Mouse (Mus musculus) ES-Bruce4 (cell line): ENCODE results near the gene Olfr370. TPM values are rescaled to one million over a fixed set of nuclear protein-coding genes. Genes with fewer than 3 reads are reported as not detected.

Experiments
- H3K27ac ChIP-seq: 2 replicates; pipeline ENCODE4 v1.5.1; 2012; ENCODE audit warnings: low read length, inconsistent platforms; ENCODE audit not compliant: insufficient read depth
- H3K27me3 ChIP-seq: 2 replicates; pipeline ENCODE4 v1.6.1; 2012; ENCODE audit warnings: mild to moderate bottlenecking, low read length, inconsistent platforms; ENCODE audit not compliant: control insufficient read depth, poor library complexity, insufficient read depth, severe bottlenecking
- H3K36me3 ChIP-seq: 2 replicates; pipeline ENCODE4 v1.6.1; 2012; ENCODE audit warnings: inconsistent platforms, mild to moderate bottlenecking, low read length, moderate library complexity; ENCODE audit not compliant: control insufficient read depth, poor library complexity, insufficient read depth, severe bottlenecking
- H3K4me1 ChIP-seq: one replicate; pipeline ENCODE4 v1.8.1; 2011; ENCODE audit warnings: low read length; ENCODE audit not compliant: control insufficient read depth, insufficient read depth
- H3K4me3 ChIP-seq: 2 replicates; pipeline ENCODE4 v1.5.1; 2011; ENCODE audit warnings: low read depth, mild to moderate bottlenecking, low read length
- H3K9ac ChIP-seq: 2 replicates; pipeline ENCODE4 v1.6.1; 2012; ENCODE audit warnings: low read depth, mild to moderate bottlenecking, inconsistent platforms; ENCODE audit not compliant: poor library complexity, severe bottlenecking
- H3K9me3 ChIP-seq: replicated peaks from 2 replicates; pipeline ENCODE4 v1.6.1; 2012; ENCODE audit warnings: mild to moderate bottlenecking, low read length, inconsistent platforms; ENCODE audit not compliant: control insufficient read depth, poor library complexity, insufficient read depth, severe bottlenecking
- CTCF ChIP-seq: IDR thresholded peaks from one replicate; pipeline ENCODE4 v1.8.1; 2011; ENCODE audit warnings: low read depth, low read length
- EP300 ChIP-seq: IDR thresholded peaks from 2 replicates; pipeline ENCODE4 v1.6.1; 2011; ENCODE audit warnings: low read depth, low read length; ENCODE audit not compliant: insufficient read depth
- POLR2A ChIP-seq: IDR thresholded peaks from one replicate; pipeline ENCODE4 v1.8.1; 2011; ENCODE audit warnings: low read length; ENCODE audit not compliant: insufficient read depth
- polyA plus RNA-seq: library from polyadenylated mRNA; stranded (reverse); fragments of >200 nt; gene quantifications from 2 replicates; pipeline ENCODE4 v1.2.4, GENCODE M21; 2011; ENCODE audit warnings: low read depth; ENCODE audit not compliant: missing spikeins, insufficient read depth, insufficient read length

Olfr370 gene
- polyA plus RNA-seq, 1 experiment: 0.24 TPM

GRCm38 (mm10) chr8:83562669-83563068 is 27.1 kb downstream of the Olfr370 start:
- no peaks in the 10 kb centered on the region for H3K9me3 ChIP-seq
- TF ChIP-seq CTCF: no peak
- peaks cover under 1% of the 10 kb centered on the region for H3K4me1 ChIP-seq
- H3K36me3 ChIP-seq: no peaks in the 10 kb centered on the region
- H3K4me3 ChIP-seq: no peak overlapping the region
- H3K9ac ChIP-seq: no peak overlapping the region
- H3K27ac ChIP-seq: no peak overlapping the region
- H3K27me3 ChIP-seq: no peaks in the 10 kb centered on the region

GRCm38 (mm10) chr8:83563246-83563645 is 27.7 kb downstream of the Olfr370 start:
- no peak overlapping the region for H3K27ac ChIP-seq
- no peaks in the 10 kb centered on the region for H3K27me3 ChIP-seq
- no peak overlapping the region for H3K9ac ChIP-seq
- peaks cover 3% of the 10 kb centered on the region for H3K4me1 ChIP-seq
- no peaks in the 10 kb centered on the region for H3K9me3 ChIP-seq
- H3K4me3 ChIP-seq: no peak overlapping the region
- H3K36me3 ChIP-seq: no peaks in the 10 kb centered on the region
- TF ChIP-seq POLR2A: no peak
- no peak for TF ChIP-seq EP300
- no peak for TF ChIP-seq CTCF

DNA sequence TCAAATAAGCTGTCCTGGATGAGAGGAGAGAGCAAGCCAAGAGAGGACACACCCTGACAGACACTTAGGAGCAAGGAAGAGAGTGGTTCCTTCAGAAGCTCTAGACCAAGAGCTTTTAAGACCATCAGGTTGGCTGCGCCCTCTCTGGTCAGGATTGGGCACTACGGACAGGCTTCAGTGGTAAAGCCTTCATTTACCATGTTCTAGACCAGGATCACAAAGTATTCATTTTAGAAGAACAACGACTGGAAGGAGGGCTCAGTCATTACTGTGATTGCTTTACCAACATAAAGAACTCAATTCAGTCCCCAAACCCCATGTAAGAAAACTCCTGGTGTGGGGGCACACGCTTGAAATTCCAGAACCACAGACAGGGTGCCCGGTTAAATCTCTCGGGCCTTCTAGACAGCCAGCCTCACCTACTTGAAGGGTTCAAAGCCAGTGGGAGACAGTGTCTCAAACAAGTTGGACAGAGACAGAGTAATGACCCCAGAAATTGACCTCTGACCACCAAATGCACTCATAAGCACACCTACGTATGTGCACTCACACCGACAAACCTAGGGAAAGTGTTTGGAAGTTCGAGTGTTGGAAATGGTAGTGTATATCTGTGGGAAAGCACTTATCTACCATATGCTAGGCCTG is 30.3 kb downstream of the Olfr370 start:
- H3K27me3 ChIP-seq: no peaks in the 10 kb centered on the region
- H3K27ac ChIP-seq: no peak overlapping the region
- 0 out of 2 replicates have a peak, but pooled peaks cover 8% of the 10 kb centered on the region for H3K36me3 ChIP-seq
- peaks cover 3% of the 10 kb centered on the region for H3K4me1 ChIP-seq
- H3K9ac ChIP-seq: 0 out of 2 replicates have a peak overlapping the region, but pooled peaks have one; percentile 5
- TF ChIP-seq POLR2A: no peak
- TF ChIP-seq CTCF: peak; percentile 65
- peak overlapping the region; percentile 21; the same call in 1 of the 2 replicates for H3K4me3 ChIP-seq
- H3K9me3 ChIP-seq: no peaks in the 10 kb centered on the region

DNA sequence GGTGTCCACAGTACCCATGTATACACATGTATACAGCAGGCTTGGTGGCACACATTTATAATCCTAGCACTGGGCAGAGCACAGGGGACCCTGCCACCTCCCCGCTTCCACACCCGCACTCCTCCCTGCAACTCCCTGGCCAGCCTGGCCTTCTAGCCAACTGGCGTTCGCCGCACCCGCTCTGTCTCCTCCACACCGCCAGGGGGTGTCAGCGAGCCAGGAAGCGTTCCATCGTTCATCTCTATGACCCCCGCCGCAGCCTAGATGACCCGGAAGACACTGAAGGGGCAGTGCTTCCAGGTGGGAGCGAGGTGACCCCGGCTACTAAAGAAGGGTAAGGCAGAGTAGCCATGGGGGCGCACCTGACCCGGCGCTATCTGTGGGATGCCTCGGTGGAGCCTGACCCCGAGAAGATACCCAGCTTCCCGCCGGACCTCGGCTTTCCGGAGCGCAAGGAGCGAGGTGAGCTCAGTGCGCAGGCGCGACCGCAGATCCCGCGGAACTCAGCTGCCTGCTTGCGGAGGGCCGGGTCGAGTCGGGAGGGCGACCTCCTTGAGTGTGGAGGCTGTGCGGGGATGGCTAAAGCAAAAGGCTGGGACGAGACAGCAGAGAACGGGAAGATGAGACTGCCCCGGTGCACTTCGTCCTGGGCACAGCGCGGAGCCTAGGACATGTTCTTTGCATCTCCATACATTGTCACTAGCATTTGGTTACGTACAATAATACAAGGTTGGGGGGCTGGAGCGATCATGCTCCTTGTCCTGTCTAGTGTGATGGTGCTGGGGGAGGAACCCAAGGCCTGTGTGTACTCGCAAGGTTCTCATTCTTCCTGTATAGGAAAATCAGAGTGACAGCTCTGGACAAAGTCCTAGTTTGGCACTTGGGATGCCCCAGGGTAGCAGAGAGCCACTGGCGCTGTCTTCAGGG is 31.2 kb downstream of the Olfr370 start, which contains the start of gene Ndufb7:
TSS of gene Ndufb7 (plus strand) at position 203 of the 927 bp plus-strand sequence.
- H3K36me3 ChIP-seq: peaks cover 15% of the 10 kb centered on the region
- TF ChIP-seq CTCF: peak; percentile 94
- TF ChIP-seq EP300: peak; percentile 11; the same call in 1 of the 2 replicates
- peak; percentile 68 for TF ChIP-seq POLR2A
- H3K9ac ChIP-seq: peak within 1 kb of the TSS; percentile 87
- peaks cover 3% of the 10 kb centered on the region for H3K4me1 ChIP-seq
- H3K27ac ChIP-seq: peak within 1 kb of the TSS; percentile 15; the same call in 1 of the 2 replicates
- no peaks in the 10 kb centered on the region for H3K9me3 ChIP-seq
- H3K4me3 ChIP-seq: peak within 1 kb of the TSS; percentile 95
- no peaks in the 10 kb centered on the region for H3K27me3 ChIP-seq

GRCm38 (mm10) chr8:83567668-83568067 is 32.1 kb downstream of the Olfr370 start:
- H3K4me3 ChIP-seq: peak overlapping the region; percentile 95

GRCm38 (mm10) chr8:83568128-83568527 is 32.5 kb downstream of the Olfr370 start:
- peaks cover 29% of the 10 kb centered on the region for H3K36me3 ChIP-seq
- H3K27ac ChIP-seq: no peak overlapping the region
- TF ChIP-seq POLR2A: no peak
- no peak for TF ChIP-seq CTCF
- no peak for TF ChIP-seq EP300
- H3K9ac ChIP-seq: no peak overlapping the region
- H3K27me3 ChIP-seq: no peaks in the 10 kb centered on the region
- H3K9me3 ChIP-seq: no peaks in the 10 kb centered on the region
- no peak overlapping the region for H3K4me3 ChIP-seq
- H3K4me1 ChIP-seq: peaks cover 3% of the 10 kb centered on the region

More at GRCm38 (mm10) chr8:83567668-83568067, 32.1 kb downstream of the Olfr370 start:
- H3K9ac ChIP-seq: peak overlapping the region; percentile 87
- peaks cover 3% of the 10 kb centered on the region for H3K4me1 ChIP-seq
- no peaks in the 10 kb centered on the region for H3K27me3 ChIP-seq
- no peaks in the 10 kb centered on the region for H3K9me3 ChIP-seq
- TF ChIP-seq POLR2A (no peak), CTCF (no peak), EP300 (no peak)
- peaks cover 24% of the 10 kb centered on the region for H3K36me3 ChIP-seq
- no peak overlapping the region for H3K27ac ChIP-seq
